Mouse (Mus musculus) hindbrain, embryonic 14.5 days (tissue): ENCODE measurements at regions not wholly inside any gene's neighbourhood (a gene's known extent, or its start where the extent isn't known, plus 50 kb on each side); places are given as distances from the start of the nearest gene placed in this dataset.
A peak's percentile ranks its signal among the peaks of the same experiment; 100 is the strongest.

Experiments
- ATAC-seq: fragments of 200-750 bp; cut with Nextera tagmentation; 2 replicates; pipeline ENCODE4 v1.8.0; 2017; ENCODE audit warnings: moderate number of reproducible peaks, mild to moderate bottlenecking, moderate TSS enrichment, moderate library complexity; ENCODE audit not compliant: low FRiP score
- DNase-seq: peaks from one replicate; pipeline ENCODE4 v3.0.0-alpha.2; 2015; ENCODE audit warnings: low spot score
- H3K27ac ChIP-seq: fragments of 300-500 bp; sonication (generic); 2 replicates; pipeline ENCODE4 v1.5.1; 2014; ENCODE audit warnings: mild to moderate bottlenecking, moderate library complexity
- H3K27me3 ChIP-seq: fragments of 300-500 bp; sonication (generic); 2 replicates; pipeline ENCODE4 v1.6.1; 2014; ENCODE audit warnings: mild to moderate bottlenecking, low read length, mixed read lengths; ENCODE audit not compliant: control insufficient read depth, insufficient read depth
- H3K36me3 ChIP-seq: fragments of 300-500 bp; sonication (generic); replicated peaks from 2 replicates; pipeline ENCODE4 v1.6.1; 2014; ENCODE audit not compliant: control insufficient read depth, insufficient read depth
- H3K4me1 ChIP-seq: fragments of 300-500 bp; sonication (generic); replicated peaks from 2 replicates; pipeline ENCODE4 v1.6.1; 2014; ENCODE audit warnings: antibody characterized with exemption, low read length, mixed read lengths; ENCODE audit not compliant: control insufficient read depth, insufficient read depth
- H3K4me2 ChIP-seq: fragments of 300-500 bp; sonication (generic); replicated peaks from 2 replicates; pipeline ENCODE4 v1.6.1; 2014; ENCODE audit warnings: mild to moderate bottlenecking, moderate library complexity
- H3K4me3 ChIP-seq: fragments of 300-500 bp; sonication (generic); replicated peaks from 2 replicates; pipeline ENCODE4 v1.5.1; 2014; ENCODE audit warnings: mild to moderate bottlenecking, low read length
- H3K9ac ChIP-seq: fragments of 300-500 bp; sonication (generic); 2 replicates; pipeline ENCODE4 v1.6.1; 2014
- H3K9me3 ChIP-seq: fragments of 300-500 bp; sonication (generic); 2 replicates; pipeline ENCODE4 v1.6.1; 2016; ENCODE audit warnings: low read length; ENCODE audit not compliant: control insufficient read depth
- WGBS: fragments of 180-500 bp; shearing (Covaris S2); extraction: QIAGEN DNeasy Blood & Tissue Kit; methylation state at CpG from one replicate; pipeline ENCODE4 v1.1.7; 2014; 5-methylcytosine and 5-hydroxymethylcytosine counted together

GRCm38 (mm10) chr6:50986270-50986924, 332.2 kb upstream of the Npvf start:
- ATAC-seq (peak; percentile 40; the same call in 1 of the 2 replicates), DNase-seq (no peak)
- H3K9ac ChIP-seq = no peak overlapping the region
- no peak overlapping the region for H3K27ac ChIP-seq
- no peak overlapping the region for H3K4me3 ChIP-seq
- 0 out of 2 replicates have a peak, but pooled peaks cover 24% of the 10 kb centered on the region for H3K4me1 ChIP-seq
- 77% methylated on average over 9 of the region's 9 CpGs for WGBS
- H3K9me3 ChIP-seq = no peaks in the 10 kb centered on the region
- no peaks in the 10 kb centered on the region for H3K27me3 ChIP-seq
- H3K4me2 ChIP-seq = no peak overlapping the region
- no peaks in the 10 kb centered on the region for H3K36me3 ChIP-seq

- 79% methylated on average over 3 of the region's 3 CpGs for WGBS
- Histone ChIP-seq H3K9ac (no peak overlapping the region), H3K4me3 (no peak overlapping the region), H3K36me3 (no peaks in the 10 kb centered on the region), H3K27ac (no peak overlapping the region), H3K9me3 (no peaks in the 10 kb centered on the region), H3K27me3 (no peaks in the 10 kb centered on the region), H3K4me2 (no peak overlapping the region), H3K4me1 (0 out of 2 replicates have a peak, but pooled peaks cover 12% of the 10 kb centered on the region)
- ATAC-seq (no peak), DNase-seq (no peak)
Measured at GRCm38 (mm10) chr6:50988561-50988960, 334.3 kb upstream of the Npvf start.

GRCm38 (mm10) chr6:50991528-50992125, 337.4 kb upstream of the Npvf start:
- H3K27ac ChIP-seq = no peak overlapping the region
- no peak overlapping the region for H3K9ac ChIP-seq
- ATAC-seq (no peak), DNase-seq (no peak)
- 77% methylated on average over 8 of the region's 8 CpGs for WGBS
- H3K4me2 ChIP-seq = no peak overlapping the region
- H3K36me3 ChIP-seq = no peaks in the 10 kb centered on the region
- H3K9me3 ChIP-seq = no peaks in the 10 kb centered on the region
- H3K4me1 ChIP-seq = 0 out of 2 replicates have a peak, but pooled peaks cover 4% of the 10 kb centered on the region
- no peaks in the 10 kb centered on the region for H3K27me3 ChIP-seq
- no peak overlapping the region for H3K4me3 ChIP-seq

- DNase-seq (no peak), ATAC-seq (no peak)
- Histone ChIP-seq H3K27me3 (no peaks in the 10 kb centered on the region), H3K9me3 (no peaks in the 10 kb centered on the region), H3K4me1 (0 out of 2 replicates have a peak, but pooled peaks cover 4% of the 10 kb centered on the region), H3K36me3 (no peaks in the 10 kb centered on the region), H3K4me3 (no peak overlapping the region), H3K9ac (no peak overlapping the region), H3K4me2 (no peak overlapping the region), H3K27ac (no peak overlapping the region)
- 57% methylated on average over 6 of the region's 6 CpGs for WGBS
Measured at GRCm38 (mm10) chr6:50993952-50994351, 339.7 kb upstream of the Npvf start.

GRCm38 (mm10) chr6:51002713-51003112, 348.5 kb upstream of the Npvf start:
- no peak overlapping the region for H3K4me3 ChIP-seq
- no peaks in the 10 kb centered on the region for H3K27me3 ChIP-seq
- DNase-seq (no peak), ATAC-seq (no peak)
- 59% methylated on average over 7 of the region's 7 CpGs for WGBS
- H3K4me2 ChIP-seq = no peak overlapping the region
- H3K9me3 ChIP-seq = no peaks in the 10 kb centered on the region
- no peak overlapping the region for H3K27ac ChIP-seq
- H3K9ac ChIP-seq = no peak overlapping the region
- peaks cover 8% of the 10 kb centered on the region; the same call in 1 of the 2 replicates for H3K4me1 ChIP-seq
- H3K36me3 ChIP-seq = no peaks in the 10 kb centered on the region

GRCm38 (mm10) chr6:51006074-51006591, 351.9 kb upstream of the Npvf start:
- ATAC-seq (no peak), DNase-seq (peak; percentile 42)
- Histone ChIP-seq H3K9me3 (no peaks in the 10 kb centered on the region), H3K9ac (no peak overlapping the region), H3K4me3 (no peak overlapping the region), H3K4me2 (no peak overlapping the region), H3K27me3 (no peaks in the 10 kb centered on the region), H3K36me3 (no peaks in the 10 kb centered on the region), H3K4me1 (peaks cover 8% of the 10 kb centered on the region; the same call in 1 of the 2 replicates), H3K27ac (peak overlapping the region; percentile 36)
- 48% methylated on average over 11 of the region's 11 CpGs for WGBS

GRCm38 (mm10) chr6:51009526-51010340, 355.5 kb upstream of the Npvf start:
- DNase-seq = no peak
- ATAC-seq = no peak
- H3K4me1 ChIP-seq = peaks cover 8% of the 10 kb centered on the region; the same call in 1 of the 2 replicates
- H3K27me3 ChIP-seq = no peaks in the 10 kb centered on the region
- no peak overlapping the region; the same call in 1 of the 2 replicates for H3K27ac ChIP-seq
- WGBS = 72% methylated on average over 14 of the region's 14 CpGs
- H3K9me3 ChIP-seq = no peaks in the 10 kb centered on the region
- H3K9ac ChIP-seq = no peak overlapping the region
- H3K4me2 ChIP-seq = no peak overlapping the region
- H3K4me3 ChIP-seq = no peak overlapping the region
- no peaks in the 10 kb centered on the region for H3K36me3 ChIP-seq

- Histone ChIP-seq H3K36me3 (no peaks in the 10 kb centered on the region), H3K4me2 (no peak overlapping the region), H3K27ac (no peak overlapping the region), H3K9me3 (no peaks in the 10 kb centered on the region), H3K4me3 (no peak overlapping the region), H3K27me3 (no peaks in the 10 kb centered on the region), H3K9ac (no peak overlapping the region), H3K4me1 (peaks cover 6% of the 10 kb centered on the region; the same call in 1 of the 2 replicates)
- DNase-seq (no peak), ATAC-seq (no peak)
- 94% methylated on average over 1 of the region's 1 CpGs for WGBS
Measured at GRCm38 (mm10) chr6:51010536-51010935, 356.3 kb upstream of the Npvf start.
